Mouse (Mus musculus) C2C12 (cell line): ENCODE data around the gene Gm27029. TPM values are rescaled to one million over a fixed set of nuclear protein-coding genes. Genes with fewer than 3 reads are reported as not detected.

Experiments
- H3K27me3 ChIP-seq: one replicate; pipeline ENCODE4 v1.6.1; 2011; ENCODE audit not compliant: control insufficient read depth, insufficient read depth, insufficient read length
- H3K36me3 ChIP-seq: one replicate; pipeline ENCODE4 v1.6.1; 2011; ENCODE audit not compliant: control insufficient read depth, insufficient read depth
- H3K4me3 ChIP-seq: one replicate; pipeline ENCODE4 v1.5.1; 2011; ENCODE audit warnings: mild to moderate bottlenecking, control low read depth; ENCODE audit not compliant: poor library complexity, insufficient read depth, severe bottlenecking
- H3K79me2 ChIP-seq: one replicate; pipeline ENCODE4 v1.6.1; 2011; ENCODE audit not compliant: control insufficient read depth, insufficient read depth
- H3K79me3 ChIP-seq: one replicate; pipeline ENCODE4 v1.6.1; 2011; ENCODE audit warnings: low read depth, control low read depth
- H3ac ChIP-seq: one replicate; pipeline ENCODE3; 2011; ENCODE audit warnings: low read depth; ENCODE audit not compliant: control insufficient read depth, insufficient read length
- CEBPB ChIP-seq: IDR thresholded peaks from one replicate; pipeline ENCODE4 v1.6.1; 2011; ENCODE audit warnings: low read depth, mild to moderate bottlenecking, control low read depth, moderate library complexity
- CTCF ChIP-seq: IDR thresholded peaks from one replicate; pipeline ENCODE4 v1.5.1; 2011; ENCODE audit not compliant: control insufficient read depth, insufficient read depth, insufficient read length
- FOSL1 ChIP-seq: IDR thresholded peaks from one replicate; pipeline ENCODE4 v1.8.0; 2011; ENCODE audit warnings: mild to moderate bottlenecking, low read length; ENCODE audit not compliant: poor library complexity, insufficient read depth, severe bottlenecking
- MAX ChIP-seq: IDR thresholded peaks from one replicate; pipeline ENCODE4 v1.6.1; 2011; ENCODE audit warnings: mild to moderate bottlenecking, control low read depth
- MYOD1 ChIP-seq: IDR thresholded peaks from one replicate; pipeline ENCODE4 v1.6.1; 2011; ENCODE audit warnings: low read depth; ENCODE audit not compliant: control insufficient read depth, insufficient read length
- MYOG ChIP-seq: IDR thresholded peaks from one replicate; pipeline ENCODE4 v1.6.1; 2011; ENCODE audit not compliant: control insufficient read depth, insufficient read length; ENCODE audit errors: extremely low read depth
- USF1 ChIP-seq: IDR thresholded peaks from one replicate; pipeline ENCODE4 v1.6.1; 2011; ENCODE audit warnings: low read depth, mild to moderate bottlenecking, control low read depth, moderate library complexity
- polyA plus RNA-seq: library from polyadenylated mRNA; unstranded; fragments of >200 nt; fragmentation: generic; extraction: Trizol; gene quantifications from one replicate; pipeline ENCODE4 v1.2.1, GENCODE M21; 2012; ENCODE audit warnings: missing spikeins

Gene Gm27029
- polyA plus RNA-seq, 1 experiment: 5.2 TPM

DNA sequence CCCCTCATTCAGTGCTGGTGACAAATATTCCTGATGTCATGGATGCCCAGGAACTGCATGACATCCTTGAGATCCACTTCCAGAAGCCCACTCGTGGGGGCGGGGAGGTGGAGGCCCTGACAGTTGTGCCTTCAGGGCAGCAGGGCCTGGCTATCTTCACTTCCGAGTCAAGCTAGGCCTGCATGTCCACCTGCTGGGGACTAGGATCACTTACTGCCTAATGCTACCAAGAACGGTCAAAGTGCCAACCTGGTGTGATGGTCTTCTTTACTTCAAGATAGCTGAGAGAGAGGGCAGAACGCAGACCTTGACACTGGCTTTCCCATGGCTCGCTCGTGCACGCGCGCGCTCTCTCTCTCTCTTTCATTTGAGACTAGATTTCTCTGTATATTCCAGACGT is 33.6 kb upstream of the Gm27029 start:
- no peak for TF ChIP-seq MYOD1
- TF ChIP-seq FOSL1: no peak
- no peaks in the 10 kb centered on the region for H3K27me3 ChIP-seq
- peaks cover 62% of the 10 kb centered on the region for H3K36me3 ChIP-seq
- no peak overlapping the region for H3ac ChIP-seq
- H3K79me3 ChIP-seq: peaks cover 2% of the 10 kb centered on the region
- no peak overlapping the region for H3K4me3 ChIP-seq
- peaks cover 26% of the 10 kb centered on the region for H3K79me2 ChIP-seq

DNA sequence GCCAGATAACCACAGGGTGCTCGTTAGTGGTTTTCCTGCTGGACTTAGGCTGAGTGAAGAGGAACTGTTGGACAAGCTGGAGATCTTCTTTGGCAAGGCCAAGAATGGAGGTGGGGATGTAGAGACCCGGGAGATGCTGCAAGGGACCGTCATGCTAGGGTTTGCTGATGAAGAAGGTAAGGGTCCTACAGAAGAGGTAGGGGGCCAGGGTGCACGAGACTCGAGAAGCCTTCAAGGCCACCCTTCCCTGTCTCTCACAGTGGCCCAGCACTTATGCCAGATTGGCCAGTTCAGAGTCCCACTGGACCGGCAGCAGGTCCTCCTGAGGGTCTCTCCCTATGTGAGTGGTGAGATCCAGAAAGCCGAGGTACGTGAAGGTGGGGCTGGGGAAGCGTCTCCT is 33.0 kb upstream of the Gm27029 start:
- Histone ChIP-seq H3K79me3 (peaks cover 5% of the 10 kb centered on the region), H3K36me3 (peaks cover 59% of the 10 kb centered on the region), H3K4me3 (no peak overlapping the region), H3K79me2 (peaks cover 24% of the 10 kb centered on the region), H3ac (no peak overlapping the region), H3K27me3 (no peaks in the 10 kb centered on the region)
- TF ChIP-seq MYOG (no peak), CEBPB (no peak), FOSL1 (no peak), CTCF (no peak), MYOD1 (no peak), USF1 (no peak), MAX (no peak)

DNA sequence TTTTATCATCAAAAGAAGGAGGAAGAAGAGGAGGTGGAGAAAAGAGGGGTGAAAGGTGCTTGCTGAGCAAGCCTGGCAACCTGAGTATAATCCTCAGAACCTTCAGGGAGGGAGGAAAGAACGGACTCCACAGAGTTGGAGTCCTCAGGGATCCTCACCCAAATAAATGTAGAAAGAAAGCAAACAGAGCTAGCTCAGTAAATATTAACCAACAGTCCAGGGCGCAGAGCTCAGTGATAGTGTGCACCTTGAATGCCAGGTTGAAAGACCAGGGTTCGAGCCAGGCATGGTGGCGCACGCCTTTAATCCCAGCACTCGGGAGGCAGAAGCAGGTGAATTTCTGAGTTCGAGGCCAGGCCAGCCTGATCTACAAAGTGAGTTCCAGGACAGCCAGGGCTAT is 31.0 kb upstream of the Gm27029 start:
- Histone ChIP-seq H3K79me2 (peaks cover 35% of the 10 kb centered on the region), H3ac (no peak overlapping the region), H3K79me3 (peaks cover 6% of the 10 kb centered on the region), H3K36me3 (peaks cover 41% of the 10 kb centered on the region), H3K4me3 (no peak overlapping the region), H3K27me3 (no peaks in the 10 kb centered on the region)
- TF ChIP-seq FOSL1 (no peak), MYOG (no peak), MAX (no peak), CEBPB (no peak), CTCF (no peak), USF1 (no peak), MYOD1 (no peak)

DNA sequence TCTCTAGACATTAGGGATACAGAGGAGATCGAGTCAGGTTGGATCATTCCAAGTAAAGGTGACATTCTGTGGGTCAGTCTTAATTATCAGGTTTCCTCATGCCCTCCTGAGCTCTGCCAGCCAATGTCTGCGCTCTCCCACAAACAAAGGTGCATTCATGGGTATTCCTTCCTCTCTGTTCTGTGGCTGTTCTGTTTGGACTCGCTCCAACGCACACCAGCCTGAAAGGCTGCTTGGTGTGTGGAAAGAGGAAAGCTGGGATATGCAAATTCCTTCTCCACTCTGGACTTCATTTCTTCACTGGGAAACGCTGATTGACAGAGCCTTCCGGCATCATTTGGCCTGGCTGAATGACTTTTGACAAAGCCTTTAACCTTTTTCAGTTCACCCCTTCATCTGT is 30.1 kb upstream of the Gm27029 start:
- Histone ChIP-seq H3K27me3 (no peaks in the 10 kb centered on the region), H3K79me3 (peaks cover 11% of the 10 kb centered on the region), H3K4me3 (no peak overlapping the region), H3K79me2 (peaks cover 42% of the 10 kb centered on the region), H3K36me3 (peaks cover 32% of the 10 kb centered on the region), H3ac (peak overlapping the region; percentile 46)
- no peak for TF ChIP-seq CEBPB
- TF ChIP-seq MYOD1: no peak
- TF ChIP-seq MAX: no peak
- TF ChIP-seq USF1: no peak
- TF ChIP-seq CTCF: no peak
- no peak for TF ChIP-seq FOSL1
- TF ChIP-seq MYOG: no peak

DNA sequence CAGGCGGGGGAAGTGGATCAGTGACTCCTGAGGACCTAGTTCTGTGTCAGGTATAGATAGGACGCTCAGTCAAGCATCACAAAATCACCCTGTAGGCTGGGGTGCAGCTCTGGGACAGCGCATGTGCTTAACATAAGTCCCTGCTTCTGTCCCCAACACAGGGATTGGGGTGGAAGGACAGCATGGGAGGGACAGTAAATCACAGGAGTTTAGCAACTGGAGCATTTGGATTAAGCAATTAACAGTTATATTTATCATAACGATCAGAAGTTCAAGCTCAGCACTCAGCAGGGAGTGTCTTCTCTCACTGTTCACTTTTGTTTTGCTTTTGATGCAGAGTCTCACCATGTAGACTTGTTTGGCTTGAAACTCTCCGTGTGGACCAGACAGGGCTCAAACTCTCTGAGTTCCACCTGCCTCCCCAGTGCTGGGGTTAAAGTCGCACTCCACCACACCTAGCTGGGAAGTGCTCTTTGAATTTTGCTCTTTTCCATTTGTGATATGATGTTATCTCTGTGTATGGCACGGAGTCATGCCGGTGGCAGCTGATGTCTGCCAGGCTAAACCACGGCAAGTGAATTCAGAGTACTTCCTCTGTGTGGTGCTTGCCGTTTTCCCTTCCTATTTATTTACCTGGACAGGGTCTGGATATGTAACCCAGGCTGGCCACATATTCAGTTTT is 27.6 kb upstream of the Gm27029 start:
- H3K27me3 ChIP-seq: no peaks in the 10 kb centered on the region
- H3K79me3 ChIP-seq: peaks cover 11% of the 10 kb centered on the region
- peaks cover 9% of the 10 kb centered on the region for H3K36me3 ChIP-seq
- H3K79me2 ChIP-seq: peaks cover 53% of the 10 kb centered on the region
- TF ChIP-seq MYOD1 (no peak), FOSL1 (no peak), CTCF (no peak), MYOG (no peak), MAX (no peak), CEBPB (no peak), USF1 (no peak)
- no peak overlapping the region for H3K4me3 ChIP-seq
- no peak overlapping the region for H3ac ChIP-seq

DNA sequence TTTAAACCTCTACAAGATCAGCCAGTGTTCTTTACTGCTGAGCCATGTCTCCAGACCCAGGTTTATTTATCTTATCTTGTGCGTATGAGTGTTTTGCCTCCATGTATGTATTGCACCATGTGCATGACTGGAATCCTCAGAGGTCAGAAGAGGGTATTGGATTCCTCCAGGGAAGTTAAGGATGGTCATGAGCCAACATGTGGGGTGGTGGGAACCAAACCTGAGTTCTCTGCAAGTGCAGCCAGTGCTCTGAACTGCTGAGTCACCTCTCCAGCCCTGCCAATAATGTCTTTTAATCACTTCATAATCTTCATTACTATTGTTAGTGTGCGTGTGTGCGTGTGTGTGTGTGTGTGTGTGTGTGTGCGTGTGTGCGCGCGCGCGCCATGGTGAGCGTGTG is 26.9 kb upstream of the Gm27029 start:
- Histone ChIP-seq H3K27me3 (no peaks in the 10 kb centered on the region), H3K36me3 (peaks cover 3% of the 10 kb centered on the region), H3ac (no peak overlapping the region), H3K4me3 (no peak overlapping the region), H3K79me3 (peaks cover 11% of the 10 kb centered on the region), H3K79me2 (peaks cover 53% of the 10 kb centered on the region)
- TF ChIP-seq MYOD1 (no peak), USF1 (no peak), CTCF (no peak), CEBPB (no peak)
